Comparison of ENCODE assay signal across 31 mouse cellular contexts in the genomic region with DNA sequence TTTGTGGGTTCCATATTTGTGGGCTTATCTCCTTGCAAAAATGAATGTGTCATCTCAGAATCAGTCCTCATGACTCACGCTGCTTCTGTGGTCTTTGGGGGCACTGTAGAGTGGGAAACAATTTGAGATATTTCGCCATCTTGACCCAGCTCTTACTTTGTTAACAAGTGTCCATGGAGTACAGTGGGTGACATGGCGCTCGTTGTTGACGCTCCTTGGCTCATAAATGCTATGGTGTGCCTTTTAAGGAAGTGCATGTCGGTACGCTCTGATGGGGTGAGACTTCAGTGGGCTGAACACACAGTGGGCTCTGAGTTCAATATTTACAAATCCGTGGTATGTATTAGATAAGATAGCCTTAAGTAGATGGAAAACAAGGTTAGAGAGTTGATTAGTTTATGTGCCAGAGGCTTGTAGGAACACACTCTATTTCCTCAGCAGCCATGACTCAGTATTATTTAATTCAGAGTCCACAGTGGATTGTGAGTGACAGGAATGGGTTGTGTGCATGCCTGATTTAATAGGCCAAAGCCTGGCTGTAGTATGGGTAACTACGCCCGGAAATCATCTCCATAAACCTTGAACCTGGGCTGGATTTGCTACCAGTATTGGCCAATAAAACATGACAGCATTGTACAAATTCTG. TPM values are rescaled to one million over a fixed set of nuclear protein-coding genes. Genes with fewer than 3 reads are reported as not detected.
DNase-seq lines count a peak whose midpoint lies in the region; ATAC-seq and TF ChIP-seq lines count a peak whose summit lies in the region.
"Had no signal": no experiment of that assay in that cellular context is flagged by ENCODE, and none has a peak within 500 bp of the region (broad histone marks: within the 10 kb centered on the region; RNA-seq: fewer than 3 reads in every experiment).

No protein-coding gene starts in this region.

- WGBS in heart, embryonic 15.5 days: 82% methylated on average over 10 of the region's 10 CpGs
- 78% methylated on average over 10 of the region's 10 CpGs for WGBS in stomach, embryonic 14.5 days

- H3K4me1 ChIP-seq in heart, embryonic 15.5 days (replicated peaks): peaks cover 23% of the 10 kb centered on the region
- peaks cover 13% of the 10 kb centered on the region for H3K4me1 ChIP-seq in embryonic fibroblast, embryonic 13.5 days (ENCODE audit: control insufficient read depth, insufficient read depth, low read length)
- H3K4me1 ChIP-seq in stomach, embryonic 14.5 days (ENCODE audit: control insufficient read depth, insufficient read depth, low read length): peaks cover 4% of the 10 kb centered on the region; the same call in 1 of the 2 replicates

- intact Hi-C loops in heart, postnatal 14 days (cut with DNase I): loop anchor here (5.0 kb wide), 1 partner anchor 50 kb away; no protein-coding TSS in a partner anchor

- no peak overlapping the region for H3K4me3 ChIP-seq in heart, embryonic 15.5 days
- no peak overlapping the region for H3K4me3 ChIP-seq in C2C12 (ENCODE audit: insufficient read depth, poor library complexity, severe bottlenecking)
- no peak overlapping the region for H3K4me3 ChIP-seq in embryonic fibroblast, embryonic 13.5 days (ENCODE audit: insufficient read depth, low read length)
- no peak overlapping the region for H3K4me3 ChIP-seq in stomach, embryonic 14.5 days (ENCODE audit: low read depth, low read length)
- H3K4me3 ChIP-seq: erythroblast, embryonic 14.5 days; heart, adult 2 months; hindbrain, embryonic 10.5 days; left cerebral cortex, adult 2 months; limb, embryonic 10.5 days; midbrain, embryonic 12.5 days had no signal

- H3K36me3 ChIP-seq in heart, embryonic 15.5 days: no peaks in the 10 kb centered on the region
- no peaks in the 10 kb centered on the region for H3K36me3 ChIP-seq in C2C12 (ENCODE audit: control insufficient read depth, insufficient read depth)
- H3K36me3 ChIP-seq in stomach, embryonic 14.5 days (ENCODE audit: control insufficient read depth, insufficient read depth, low read length): no peaks in the 10 kb centered on the region
- H3K36me3 ChIP-seq: hindbrain, embryonic 10.5 days; limb, embryonic 10.5 days; midbrain, embryonic 12.5 days had no signal

- no peak overlapping the region for H3K4me2 ChIP-seq in heart, embryonic 15.5 days
- H3K4me2 ChIP-seq in stomach, embryonic 14.5 days (replicated peaks; ENCODE audit: low read depth, low read length): no peak overlapping the region
- H3K4me2 ChIP-seq: midbrain, embryonic 12.5 days had no signal

- peak overlapping the region; percentile 18; the same call in 1 of the 2 replicates for H3K27ac ChIP-seq in heart, embryonic 15.5 days
- H3K27ac ChIP-seq in embryonic fibroblast, embryonic 13.5 days (ENCODE audit: insufficient read depth, low read length): peak overlapping the region; percentile 80
- no peak overlapping the region for H3K27ac ChIP-seq in stomach, embryonic 14.5 days (ENCODE audit: low read length)
- H3K27ac ChIP-seq: heart, adult 2 months; left cerebral cortex, adult 2 months; limb, embryonic 10.5 days; midbrain, embryonic 12.5 days had no signal

- no peak overlapping the region for H3ac ChIP-seq in C2C12 (ENCODE audit: control insufficient read depth, insufficient read length, low read depth)

- TF ChIP-seq CTCF in C2C12 (IDR thresholded peaks at IDR 0.05; ENCODE audit: control insufficient read depth, insufficient read depth, insufficient read length): no peak
- no peak for TF ChIP-seq CTCF in embryonic fibroblast, embryonic 13.5 days (IDR thresholded peaks at IDR 0.05; ENCODE audit: borderline replicate concordance, insufficient read depth, low read length)

- ATAC-seq in heart, embryonic 15.5 days (replicated peaks; ENCODE audit: insufficient number of reproducible peaks, insufficient read depth, low FRiP score, low read depth): no peak
- ATAC-seq in stomach, embryonic 14.5 days (ENCODE audit: insufficient number of reproducible peaks, insufficient read depth, low FRiP score, low read depth): peak; percentile 73
- ATAC-seq: forebrain, embryonic 14.5 days; liver, postnatal 0 days had no signal

- H3K79me2 ChIP-seq in C2C12 (ENCODE audit: control insufficient read depth, insufficient read depth): no peaks in the 10 kb centered on the region

- no peak overlapping the region for H3K9ac ChIP-seq in heart, embryonic 15.5 days
- no peak overlapping the region for H3K9ac ChIP-seq in stomach, embryonic 14.5 days (replicated peaks; ENCODE audit: low read depth, low read length)
- H3K9ac ChIP-seq: liver, postnatal 0 days; midbrain, embryonic 12.5 days had no signal

- no peak for TF ChIP-seq POLR2A in embryonic fibroblast, embryonic 13.5 days (IDR thresholded peaks at IDR 0.05; ENCODE audit: low read depth, low read length)

- H3K27me3 ChIP-seq in heart, embryonic 15.5 days: no peaks in the 10 kb centered on the region
- no peaks in the 10 kb centered on the region for H3K27me3 ChIP-seq in C2C12 (ENCODE audit: control insufficient read depth, insufficient read depth, insufficient read length)
- no peaks in the 10 kb centered on the region for H3K27me3 ChIP-seq in stomach, embryonic 14.5 days (ENCODE audit: control insufficient read depth, insufficient read depth, low read length)
- H3K27me3 ChIP-seq: midbrain, embryonic 12.5 days had no signal

- DNase-seq in heart, postnatal 14 days: no peak
- no peak for DNase-seq in kidney, adult 11 months
- DNase-seq in neural tube, embryonic 10.5 days (ENCODE audit: extremely low spot score, low spot score): no peak
- no peak for DNase-seq in ovary, adult 18-20 months (ENCODE audit: low spot score)
- DNase-seq: B cell, adult 2 months; cerebellum, adult 18-20 months; cerebellum, postnatal 36 days; gastrocnemius, postnatal 14 days; heart, adult 2 months; kidney, adult 8-10 months; kidney, postnatal 36 days; layer of hippocampus, adult 9-11 months; liver, postnatal 0 days; lung, postnatal 14 days; right cerebral cortex, postnatal 14 days; spleen, adult 18-20 months had no signal

- no peaks in the 10 kb centered on the region for H3K79me3 ChIP-seq in C2C12 (ENCODE audit: low read depth)

- no peaks in the 10 kb centered on the region for H3K9me3 ChIP-seq in heart, embryonic 15.5 days (replicated peaks)
- no peaks in the 10 kb centered on the region for H3K9me3 ChIP-seq in stomach, embryonic 14.5 days (ENCODE audit: control insufficient read depth, low read depth, low read length)
- H3K9me3 ChIP-seq: hindbrain, embryonic 10.5 days; limb, embryonic 10.5 days; midbrain, embryonic 12.5 days had no signal

TF ChIP-seq in C2C12, 6 proteins besides CTCF, POLR2A, EP300 and RAD21:
- peak; percentile 57 for TF ChIP-seq MAX (IDR thresholded peaks at IDR 0.05)
- TF ChIP-seq CEBPB (IDR thresholded peaks at IDR 0.05; ENCODE audit: low read depth): peak; percentile 86
- no peak for TF ChIP-seq USF1 (IDR thresholded peaks at IDR 0.05; ENCODE audit: low read depth)
- peak; percentile 87 for TF ChIP-seq FOSL1 (IDR thresholded peaks at IDR 0.05; ENCODE audit: insufficient read depth, low read length, poor library complexity, severe bottlenecking)
- no peak for TF ChIP-seq MYOD1 (IDR thresholded peaks at IDR 0.05; ENCODE audit: control insufficient read depth, insufficient read length, low read depth)

RNA-seq across cellular contexts. Expression of a gene that starts 46.6 kb away (rescaled TPM):
- not detected in 2 replicates for polyA plus RNA-seq in heart, embryonic 15.5 days (2015; fragmentation: Nextera tagmentation; extraction: Ambion mirVana)
- total RNA-seq in heart, postnatal 14 days (2021): not detected
- not detected for polyA plus RNA-seq in C2C12 (2012; fragmentation: generic; extraction: Trizol)
- polyA plus RNA-seq in embryonic fibroblast, embryonic 13.5 days (2011; ENCODE audit: insufficient read length, low read depth, missing spikeins): not detected in 2 replicates
- polyA plus RNA-seq in stomach, embryonic 14.5 days (2014; fragmentation: Nextera tagmentation; extraction: Ambion mirVana): not detected in 2 replicates
- total RNA-seq: adrenal gland, postnatal 25 days; gastrocnemius, postnatal 14 days; heart, adult 2 months; left cerebral cortex, adult 2 months had no signal
- polyA plus RNA-seq: embryonic facial prominence, embryonic 11.5 days; erythroblast, embryonic 14.5 days; forebrain, embryonic 14.5 days; heart, adult 2 months; hindbrain, embryonic 10.5 days; limb, embryonic 10.5 days; liver, postnatal 0 days; midbrain, embryonic 12.5 days; neural tube, embryonic 14.5 days; thymus, postnatal 0 days; urinary bladder, adult 2 months had no signal
